In the genomic region with DNA sequence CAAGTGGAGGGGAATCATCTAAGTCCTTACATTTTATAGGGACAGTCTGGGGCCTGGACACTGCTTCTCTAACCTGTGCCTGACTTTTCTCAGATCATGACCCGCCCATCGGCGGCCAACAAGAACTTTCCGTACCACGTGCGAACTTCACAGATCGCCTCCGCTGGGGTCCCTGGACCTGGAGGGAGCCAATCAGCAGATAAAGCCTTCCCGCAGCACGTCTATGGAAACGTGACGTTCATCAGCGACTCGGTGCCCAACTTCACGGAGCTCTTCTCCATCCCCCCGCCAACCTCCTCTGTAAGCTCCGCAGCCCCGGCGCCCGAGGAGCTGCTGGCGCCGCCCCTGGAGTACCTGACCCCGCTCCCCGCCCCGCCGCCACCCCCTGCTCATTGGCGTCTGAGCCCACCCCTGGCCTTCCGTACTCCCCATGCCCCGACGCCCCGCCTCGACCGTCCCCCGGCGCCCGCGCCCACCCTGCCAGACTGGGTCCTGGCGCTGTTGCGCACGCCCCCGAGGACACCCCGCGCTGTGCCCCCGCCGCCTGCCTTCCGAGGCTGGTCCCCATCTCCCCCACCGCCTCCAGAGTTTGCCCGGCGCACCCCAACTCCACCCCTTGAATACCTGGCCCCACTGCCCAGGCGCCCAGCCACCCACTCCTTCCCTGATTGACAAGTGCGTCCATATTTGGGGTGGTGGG, we compare ENCODE assay signal across 7 mouse cellular contexts. TPM values are rescaled to one million over a fixed set of nuclear protein-coding genes. Genes with fewer than 3 reads are reported as not detected.
DNase-seq lines count a peak whose midpoint lies in the region; ATAC-seq and TF ChIP-seq lines count a peak whose summit lies in the region.

No protein-coding gene starts in this region.

- DNase-seq in lung, adult 18-20 months, result no peak
- no peak for DNase-seq in forebrain, embryonic 10.5 days (ENCODE audit: extremely low spot score, low spot score)
- peak; percentile 47 for DNase-seq in limb, embryonic 10.5 days (ENCODE audit: low spot score)
- DNase-seq in left cerebral cortex, postnatal 25 days (ENCODE audit: low spot score in 2 of 2), result no peak
- DNase-seq in Muller cell, postnatal 12 days (ENCODE audit: inconsistent ontology term), result no peak

- H3K9ac ChIP-seq in lung, embryonic 15.5 days, result peak overlapping the region; percentile 10; the same call in 1 of the 2 replicates

- H3K36me3 ChIP-seq in lung, embryonic 15.5 days, result no peaks in the 10 kb centered on the region
- H3K36me3 ChIP-seq in forebrain, embryonic 10.5 days (replicated peaks), result peaks cover 5% of the 10 kb centered on the region
- peaks cover 5% of the 10 kb centered on the region; the same call in 1 of the 2 replicates for H3K36me3 ChIP-seq in limb, embryonic 10.5 days
- H3K36me3 ChIP-seq in small intestine, adult 2 months (ENCODE audit: control insufficient read depth, insufficient read depth, low read length), result no peaks in the 10 kb centered on the region

- TF ChIP-seq POLR2A in small intestine, adult 2 months (IDR thresholded peaks at IDR 0.05; ENCODE audit: low read depth, low read length), result no peak

- intact Hi-C loops in left cerebral cortex, postnatal 25 days (cut with DNase I), result no loop called here

- H3K27me3 ChIP-seq in lung, embryonic 15.5 days, result peaks cover 50% of the 10 kb centered on the region
- peaks cover 53% of the 10 kb centered on the region for H3K27me3 ChIP-seq in forebrain, embryonic 10.5 days (ENCODE audit: poor library complexity, severe bottlenecking)
- peaks cover 53% of the 10 kb centered on the region for H3K27me3 ChIP-seq in limb, embryonic 10.5 days (ENCODE audit: low read depth, poor library complexity, severe bottlenecking)
- peaks cover 38% of the 10 kb centered on the region for H3K27me3 ChIP-seq in small intestine, adult 2 months (ENCODE audit: control insufficient read depth, insufficient read depth, low read length)

- no peaks in the 10 kb centered on the region for H3K9me3 ChIP-seq in lung, embryonic 15.5 days
- no peaks in the 10 kb centered on the region for H3K9me3 ChIP-seq in forebrain, embryonic 10.5 days
- no peaks in the 10 kb centered on the region for H3K9me3 ChIP-seq in limb, embryonic 10.5 days (replicated peaks)

- no peak overlapping the region for H3K27ac ChIP-seq in lung, embryonic 15.5 days
- H3K27ac ChIP-seq in forebrain, embryonic 10.5 days, result peak overlapping the region; percentile 92
- peak overlapping the region; percentile 71 for H3K27ac ChIP-seq in limb, embryonic 10.5 days
- no peak overlapping the region for H3K27ac ChIP-seq in small intestine, adult 2 months (ENCODE audit: insufficient read depth, low read depth, low read length)

- TF ChIP-seq CTCF in small intestine, adult 2 months (IDR thresholded peaks at IDR 0.05; ENCODE audit: extremely low read depth, insufficient read length, insufficient replicate concordance, low read depth, low read length), result no peak

- peaks cover 23% of the 10 kb centered on the region for H3K4me1 ChIP-seq in lung, embryonic 15.5 days
- peaks cover 44% of the 10 kb centered on the region for H3K4me1 ChIP-seq in forebrain, embryonic 10.5 days
- peaks cover 45% of the 10 kb centered on the region for H3K4me1 ChIP-seq in limb, embryonic 10.5 days
- H3K4me1 ChIP-seq in small intestine, adult 2 months (ENCODE audit: control insufficient read depth, insufficient read depth, insufficient read length, low read length), result peaks cover 18% of the 10 kb centered on the region

- peak overlapping the region; percentile 62 for H3K4me3 ChIP-seq in lung, embryonic 15.5 days
- H3K4me3 ChIP-seq in forebrain, embryonic 10.5 days, result peak overlapping the region; percentile 78
- peak overlapping the region; percentile 78 for H3K4me3 ChIP-seq in limb, embryonic 10.5 days
- H3K4me3 ChIP-seq in small intestine, adult 2 months (ENCODE audit: low read depth, low read length), result peak overlapping the region; percentile 42

- H3K4me2 ChIP-seq in lung, embryonic 15.5 days, result peak overlapping the region; percentile 95

- 3% methylated on average over 48 of the region's 51 CpGs for WGBS in lung, embryonic 15.5 days
- under 1% methylated on average over 51 of the region's 51 CpGs for WGBS in forebrain, embryonic 10.5 days
- 1% methylated on average over 51 of the region's 51 CpGs for WGBS in limb, embryonic 10.5 days
- WGBS in small intestine, adult 2 months, result 5% methylated on average over 51 of the region's 51 CpGs

- ATAC-seq in lung, embryonic 15.5 days (ENCODE audit: borderline replicate concordance, extremely low read depth, low FRiP score, low TSS enrichment), result no peak

RNA-seq across cellular contexts. Expression of gene Megf8, which starts 2.2 kb away (rescaled TPM):
- 12.7 and 13.5 TPM in 2 replicates for polyA plus RNA-seq in lung, embryonic 15.5 days (2015; fragmentation: Nextera tagmentation; extraction: Ambion mirVana)
- polyA plus RNA-seq in forebrain, embryonic 10.5 days (2016; fragmentation: Nextera tagmentation; extraction: Ambion mirVana), result 15.2 and 16.6 TPM in 2 replicates
- 17.6 and 22.2 TPM in 2 replicates for polyA plus RNA-seq in limb, embryonic 10.5 days (2016; fragmentation: Nextera tagmentation; extraction: Ambion mirVana)
- polyA plus RNA-seq in small intestine, adult 2 months (2012; rRNA removed), result 13.3 and 21.2 TPM in 2 replicates
- total RNA-seq in left cerebral cortex, postnatal 25 days (2021), result 100 to 1,000 TPM in 1 of 2 experiments, 10 to 100 TPM in 1; 99.2 to 105 TPM

RNA-seq across cellular contexts. Expression of gene Tmem145, which starts 8.8 kb away (rescaled TPM):
- polyA plus RNA-seq in lung, embryonic 15.5 days (2015; fragmentation: Nextera tagmentation; extraction: Ambion mirVana), result 0.22 and 0.25 TPM in 2 replicates
- 1.3 and 1.8 TPM in 2 replicates for polyA plus RNA-seq in forebrain, embryonic 10.5 days (2016; fragmentation: Nextera tagmentation; extraction: Ambion mirVana)
- 0.14 and 0.38 TPM in 2 replicates for polyA plus RNA-seq in limb, embryonic 10.5 days (2016; fragmentation: Nextera tagmentation; extraction: Ambion mirVana)
- polyA plus RNA-seq in small intestine, adult 2 months (2012; rRNA removed), result 0.19 and 0.35 TPM in 2 replicates
- 10 to 100 TPM; 47.8 to 55.1 TPM for total RNA-seq in left cerebral cortex, postnatal 25 days (2021)

RNA-seq across cellular contexts. Expression of gene Prr19, which starts 13.5 kb away (rescaled TPM):
- 0.27 and 0.38 TPM in 2 replicates for polyA plus RNA-seq in lung, embryonic 15.5 days (2015; fragmentation: Nextera tagmentation; extraction: Ambion mirVana)
- 1.4 and 1.7 TPM in 2 replicates for polyA plus RNA-seq in forebrain, embryonic 10.5 days (2016; fragmentation: Nextera tagmentation; extraction: Ambion mirVana)
- 1.1 and 1.3 TPM in 2 replicates for polyA plus RNA-seq in limb, embryonic 10.5 days (2016; fragmentation: Nextera tagmentation; extraction: Ambion mirVana)
- 0.15 TPM in 1 of 2 replicates, not detected in the other for polyA plus RNA-seq in small intestine, adult 2 months (2012; rRNA removed)
- total RNA-seq in left cerebral cortex, postnatal 25 days (2021), result not detected

RNA-seq across cellular contexts. Expression of gene Pafah1b3, which starts 17.0 kb away (rescaled TPM):
- 174 and 183 TPM in 2 replicates for polyA plus RNA-seq in lung, embryonic 15.5 days (2015; fragmentation: Nextera tagmentation; extraction: Ambion mirVana)
- 246 and 257 TPM in 2 replicates for polyA plus RNA-seq in forebrain, embryonic 10.5 days (2016; fragmentation: Nextera tagmentation; extraction: Ambion mirVana)
- polyA plus RNA-seq in limb, embryonic 10.5 days (2016; fragmentation: Nextera tagmentation; extraction: Ambion mirVana), result 224 and 248 TPM in 2 replicates
- 87.2 and 184 TPM in 2 replicates for polyA plus RNA-seq in small intestine, adult 2 months (2012; rRNA removed)
- 10 to 100 TPM; 26.7 to 28.0 TPM for total RNA-seq in left cerebral cortex, postnatal 25 days (2021)

RNA-seq across cellular contexts. Expression of gene Cic, which starts 47.3 kb away (rescaled TPM):
- polyA plus RNA-seq in lung, embryonic 15.5 days (2015; fragmentation: Nextera tagmentation; extraction: Ambion mirVana), result 29.5 and 30.3 TPM in 2 replicates
- polyA plus RNA-seq in forebrain, embryonic 10.5 days (2016; fragmentation: Nextera tagmentation; extraction: Ambion mirVana), result 19.4 and 20.6 TPM in 2 replicates
- polyA plus RNA-seq in limb, embryonic 10.5 days (2016; fragmentation: Nextera tagmentation; extraction: Ambion mirVana), result 21.4 and 25.2 TPM in 2 replicates
- 35.6 and 65.6 TPM in 2 replicates for polyA plus RNA-seq in small intestine, adult 2 months (2012; rRNA removed)
- 100 to 1,000 TPM; 211 to 223 TPM for total RNA-seq in left cerebral cortex, postnatal 25 days (2021)

Comparison
In these comparisons a context has a peak if more than half of its experiments do, and no peak if none do; other contexts are left out.
1. H3K27ac ChIP-seq: peak in forebrain, embryonic 10.5 days (single experiment) and limb, embryonic 10.5 days (single experiment); none in lung, embryonic 15.5 days (single experiment) and small intestine, adult 2 months (single experiment).
2. Peak in every context shown above with its lines, with median percentiles within 50 percentile points of each other: H3K4me3 ChIP-seq.